Mouse (Mus musculus) kidney, adult 9 months (tissue): ENCODE measurements around the gene Raet1e.
"Not testable (repeated sequence)": the region's sequence is repeated elsewhere in the genome, so short reads cannot be mapped to it uniquely, and the experiment has no call there.

Experiments
- DNase-seq: peaks from one replicate; pipeline ENCODE4 v3.0.0; 2022

The Raet1e gene

GRCm38 (mm10) chr10:22364915-22365314, 206.5 kb downstream of the Raet1e start:
- not testable (repeated sequence) for DNase-seq

DNA sequence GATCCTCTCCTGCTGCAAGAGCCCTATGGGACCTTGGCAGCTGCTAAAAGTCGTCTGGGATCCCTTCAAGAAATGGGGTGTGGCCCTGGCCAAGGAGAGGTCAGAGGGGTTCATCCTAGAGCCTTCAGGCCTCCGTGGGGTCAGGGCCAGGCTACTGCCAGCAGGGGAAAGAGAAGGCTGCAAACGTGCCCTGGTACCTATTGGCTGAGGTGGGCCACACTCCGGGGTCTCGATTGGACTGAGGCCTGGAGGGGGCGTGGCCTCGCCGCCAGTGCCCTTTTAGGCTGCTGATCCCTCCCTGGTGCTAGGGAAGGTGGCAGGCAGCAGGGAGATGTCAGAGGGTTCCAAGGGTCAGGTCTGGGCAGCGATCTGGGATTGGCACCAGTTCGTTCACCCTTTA, 222.9 kb downstream of the Raet1e start:
- not testable (repeated sequence) for DNase-seq

DNA sequence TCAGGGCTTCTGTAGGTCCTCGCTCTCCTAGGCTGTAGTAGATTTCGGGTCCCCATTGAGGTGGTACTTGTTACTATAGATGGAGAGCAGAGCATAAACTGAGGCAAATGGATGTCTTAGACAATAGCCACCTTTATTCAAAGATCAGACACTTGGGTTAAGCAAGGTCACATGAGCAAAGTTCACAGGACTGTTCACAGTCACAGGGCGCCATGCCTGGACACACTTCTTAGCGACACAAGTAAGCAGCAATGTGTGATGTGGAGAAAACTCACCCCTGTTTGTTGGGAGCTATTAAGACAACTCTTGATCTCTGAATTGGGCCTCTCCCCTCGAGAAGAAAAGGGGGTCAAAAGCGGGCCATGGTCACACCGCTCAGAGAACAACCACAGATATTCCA, 231.8 kb downstream of the Raet1e start:
- DNase-seq = not testable (repeated sequence)

- DNase-seq = not testable (repeated sequence)
Measured at GRCm38 (mm10) chr10:22391616-22392015, 233.2 kb downstream of the Raet1e start.

- DNase-seq = not testable (repeated sequence)
Measured at GRCm38 (mm10) chr10:22393028-22393824, 234.9 kb downstream of the Raet1e start.

- not testable (repeated sequence) for DNase-seq
Measured at GRCm38 (mm10) chr10:22396680-22397079, 238.3 kb downstream of the Raet1e start.

DNA sequence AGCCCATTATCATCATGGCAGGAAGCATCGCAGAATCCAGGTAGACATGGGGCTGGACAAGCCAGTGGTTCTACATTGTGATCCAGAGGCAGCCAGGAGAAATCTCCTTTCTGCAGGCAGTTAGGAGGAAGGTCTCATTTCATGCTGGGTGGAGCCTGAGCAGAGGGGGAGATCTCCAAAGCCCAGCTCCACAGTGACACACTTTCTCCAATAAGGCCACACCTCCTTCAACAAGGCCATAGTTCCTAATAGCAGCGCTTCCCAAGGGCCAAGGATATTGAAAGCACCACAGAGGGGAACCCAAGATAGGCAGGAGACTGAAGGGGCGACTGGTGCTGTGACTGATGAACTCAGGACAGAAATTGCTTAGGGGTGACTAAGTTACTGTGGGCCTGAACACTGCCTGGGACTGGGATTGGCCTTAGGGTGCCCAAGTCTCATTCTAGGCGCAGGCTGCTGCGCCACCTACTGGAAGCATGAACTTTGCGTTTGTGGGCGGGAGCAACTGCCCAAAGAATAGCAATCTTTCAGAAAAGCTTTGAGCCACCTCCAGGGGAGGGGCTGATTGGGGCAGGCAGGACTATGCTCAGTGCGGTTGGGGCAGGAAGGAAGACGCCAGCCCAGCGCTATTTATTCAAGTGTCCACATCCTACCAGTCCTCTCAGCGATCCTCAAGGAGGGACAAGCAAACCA, 244.0 kb downstream of the Raet1e start:
- peak; percentile 36 for DNase-seq

DNA sequence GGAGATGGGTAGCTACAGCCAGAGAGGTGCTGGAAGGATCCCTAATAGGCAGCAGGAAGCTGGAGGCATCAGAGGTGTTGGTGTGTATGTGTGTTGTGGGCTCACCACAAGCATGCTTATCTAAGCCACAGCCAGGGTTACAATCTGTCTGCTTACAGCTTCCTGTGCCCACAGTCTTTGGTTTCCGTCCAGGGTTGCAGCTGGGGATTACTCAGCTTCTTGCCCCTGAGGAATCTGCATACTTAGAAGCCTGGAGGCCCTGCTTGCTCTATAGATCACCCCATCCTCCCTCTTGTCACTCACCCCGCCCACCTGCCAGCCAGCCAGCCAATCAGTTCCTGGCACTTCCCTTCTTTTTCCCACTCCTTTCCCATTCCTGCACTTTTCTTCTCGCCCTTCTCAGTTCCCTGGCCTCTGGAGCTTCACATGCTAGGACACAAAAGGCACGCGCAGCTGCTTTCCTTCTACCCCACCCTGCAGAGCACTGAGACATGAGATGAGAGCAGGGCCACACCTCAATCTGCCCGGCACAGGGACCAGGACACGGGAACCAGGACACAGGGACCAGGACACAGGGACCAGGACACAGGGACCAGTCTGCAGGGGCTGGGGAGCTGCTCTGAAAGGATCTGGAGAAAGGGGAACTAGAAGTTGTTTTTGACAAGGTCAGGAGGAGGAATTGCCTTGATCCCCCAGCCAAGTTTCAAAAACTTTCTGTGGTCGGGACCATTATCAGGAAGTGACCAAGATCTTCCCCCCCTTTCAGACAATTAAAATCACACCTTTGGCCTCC, 255.5 kb downstream of the Raet1e start:
- not testable (repeated sequence) for DNase-seq
